Mouse (Mus musculus): ENCODE results near the gene Arhgap4. TPM values are rescaled to one million over a fixed set of nuclear protein-coding genes. Genes with fewer than 3 reads are reported as not detected.

Arhgap4 gene
- total RNA-seq, 2 experiments from 2014 or later: 3.6 to 4.7 TPM

- no peak for DNase-seq (ENCODE audit: low spot score in 2 of 2)
These were observed 52.3 kb downstream of the Arhgap4 start for GRCm38 (mm10) chrX:73869334-73869733.

GRCm38 (mm10) chrX:73867852-73868251 lies 53.8 kb downstream of the Arhgap4 start:
- DNase-seq (ENCODE audit: low spot score in 2 of 2): no peak
- intact Hi-C loops (cut with DNase I): no loop called here

More at GRCm38 (mm10) chrX:73869334-73869733, 52.3 kb downstream of the Arhgap4 start:
- intact Hi-C loops (cut with DNase I): no loop called here

DNA sequence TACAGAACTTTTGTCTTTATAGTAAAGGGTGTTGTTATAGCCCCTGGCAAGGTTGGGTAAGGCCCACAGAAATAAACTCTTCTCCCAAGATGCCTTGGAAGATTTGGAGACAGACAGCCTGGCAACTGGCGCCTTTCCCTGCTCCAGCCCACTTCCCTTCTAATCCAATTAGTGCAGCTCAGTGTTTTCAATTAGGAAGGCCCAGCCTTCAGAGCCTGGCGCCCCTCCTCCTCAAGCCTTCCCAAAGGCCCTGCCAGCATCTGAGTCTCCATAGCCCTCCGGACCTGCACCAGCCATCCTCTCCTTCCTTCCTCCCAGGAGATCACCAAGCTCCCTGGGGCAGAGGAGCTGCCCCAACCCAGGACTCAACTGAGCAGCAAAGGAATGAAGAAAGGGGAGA lies 54.4 kb downstream of the Arhgap4 start:
- intact Hi-C loops (cut with DNase I): no loop called here
- peak in 1 of 2 experiments; percentile 42 for DNase-seq (ENCODE audit: low spot score in 2 of 2)

GRCm38 (mm10) chrX:73864692-73865091 lies 57.0 kb downstream of the Arhgap4 start:
- DNase-seq (ENCODE audit: low spot score in 2 of 2): peak in 1 of 2 experiments; percentile 39

GRCm38 (mm10) chrX:73855087-73855408 lies 66.6 kb downstream of the Arhgap4 start:
- intact Hi-C loops (cut with DNase I): no loop called here
- no peak for DNase-seq (ENCODE audit: low spot score in 2 of 2)

More at GRCm38 (mm10) chrX:73864692-73865091, 57.0 kb downstream of the Arhgap4 start:
- intact Hi-C loops (cut with DNase I): no loop called here

DNA sequence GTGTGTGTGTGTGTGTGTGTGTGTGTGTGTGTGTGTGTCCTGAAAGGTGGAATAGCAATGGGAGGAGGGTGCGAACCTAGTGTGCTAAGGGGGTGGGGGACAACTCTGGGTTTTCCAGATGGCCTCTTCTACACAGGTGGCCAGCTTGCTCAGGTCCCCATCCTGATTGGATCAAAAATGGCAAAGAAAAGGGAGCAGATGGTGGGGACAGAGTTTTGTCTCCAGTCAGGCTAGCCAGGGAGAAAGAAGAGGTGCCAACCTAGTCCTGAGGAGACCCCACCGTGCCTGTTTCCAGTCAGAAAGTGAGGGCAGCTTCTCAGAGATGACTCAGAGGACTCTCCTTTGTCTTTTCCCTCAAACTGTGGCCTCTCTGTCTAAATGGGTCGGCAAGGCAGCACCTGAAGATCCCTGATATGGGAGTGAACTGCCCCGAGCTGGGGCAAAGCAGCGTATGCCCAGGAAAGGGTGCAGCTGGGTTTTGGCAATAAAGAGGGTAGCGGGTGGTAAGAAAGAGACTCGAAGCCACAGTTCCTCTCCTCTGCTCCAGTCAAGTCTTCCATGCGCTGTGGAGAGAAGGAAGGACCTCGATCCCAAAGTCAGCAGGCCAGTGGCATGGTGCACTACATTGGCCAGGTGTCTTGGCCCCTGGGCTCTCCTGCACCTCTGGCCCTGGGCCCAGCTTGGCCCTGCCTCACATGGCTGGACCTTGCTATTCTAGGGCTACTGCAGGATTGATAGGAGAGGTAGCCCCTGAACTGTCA lies 67.2 kb downstream of the Arhgap4 start:
- DNase-seq (ENCODE audit: low spot score in 2 of 2): no peak
- intact Hi-C loops (cut with DNase I): no loop called here

Other genes with a start within 250 kb of the Arhgap4 start
- 100 to 1,000 TPM in 1 of 2 experiments, 10 to 100 TPM in 1; 91.1 to 101 TPM for gene Slc6a8, start 248.7 kb downstream of the Arhgap4 start, total RNA-seq (2021)
- gene Bcap31, start 205.7 kb downstream of the Arhgap4 start, total RNA-seq (2021): 10 to 100 TPM; 78.4 to 88.0 TPM
- 10 to 100 TPM; 11.1 to 14.1 TPM for gene Abcd1, start 205.3 kb downstream of the Arhgap4 start, total RNA-seq (2021)
- 10 to 100 TPM in 1 of 2 experiments, 1 to 10 TPM in 1; 8.7 to 10.0 TPM for gene Plxnb3, start 164.8 kb downstream of the Arhgap4 start, total RNA-seq (2021)
- gene Srpk3, start 147.5 kb downstream of the Arhgap4 start, total RNA-seq (2021): 1 to 10 TPM; 4.6 to 9.4 TPM
- 100 to 1,000 TPM; 182 to 187 TPM for gene Idh3g, start 135.0 kb downstream of the Arhgap4 start, total RNA-seq (2021)
- 10 to 100 TPM; 94.6 to 99.7 TPM for gene Ssr4, start 134.8 kb downstream of the Arhgap4 start, total RNA-seq (2021)
- gene Pdzd4, start 96.9 kb downstream of the Arhgap4 start, total RNA-seq (2021): 100 to 1,000 TPM; 119 to 125 TPM
- not detected for gene Avpr2, start 29.8 kb downstream of the Arhgap4 start, total RNA-seq (2021)
- 100 to 1,000 TPM; 152 to 158 TPM for gene L1cam, start 25.8 kb downstream of the Arhgap4 start, total RNA-seq (2021)
- gene Naa10, start 74 bp upstream of the Arhgap4 start, total RNA-seq (2021): 10 to 100 TPM; 45.4 to 53.4 TPM
- gene Renbp, start 9.0 kb upstream of the Arhgap4 start, total RNA-seq (2021): 1 to 10 TPM; 4.4 to 4.9 TPM
- gene Hcfc1, start 44.5 kb upstream of the Arhgap4 start, total RNA-seq (2021): 10 to 100 TPM; 69.9 to 70.4 TPM
- gene Irak1, start 102.0 kb upstream of the Arhgap4 start, total RNA-seq (2021): 10 to 100 TPM; 39.5 to 44.0 TPM
- gene Opn1mw, start 205.6 kb upstream of the Arhgap4 start, total RNA-seq (2021): under 1 TPM; 0.50 to 0.62 TPM
- gene Mecp2, start 213.5 kb upstream of the Arhgap4 start, total RNA-seq (2021): 10 to 100 TPM; 80.2 to 84.3 TPM
- gene Tex28, start 246.0 kb upstream of the Arhgap4 start, total RNA-seq (2021): not detected

Measured in left cerebral cortex, postnatal 25 days (tissue).